Mouse (Mus musculus) telencephalon, adult 2 months (tissue): ENCODE results near the gene Nelfe.

Experiments used
- DNase-seq: peaks from one replicate; pipeline ENCODE4 v3.0.0-alpha.2; 2011; ENCODE audit warnings: low read depth, low spot score

Gene Nelfe

GRCm38 (mm10) chr17:34847192-34847591, 3.0 kb upstream of the Nelfe start:
- DNase-seq, result no peak

- no peak for DNase-seq
Measured at GRCm38 (mm10) chr17:34847615-34848014, 2.6 kb upstream of the Nelfe start.

DNA sequence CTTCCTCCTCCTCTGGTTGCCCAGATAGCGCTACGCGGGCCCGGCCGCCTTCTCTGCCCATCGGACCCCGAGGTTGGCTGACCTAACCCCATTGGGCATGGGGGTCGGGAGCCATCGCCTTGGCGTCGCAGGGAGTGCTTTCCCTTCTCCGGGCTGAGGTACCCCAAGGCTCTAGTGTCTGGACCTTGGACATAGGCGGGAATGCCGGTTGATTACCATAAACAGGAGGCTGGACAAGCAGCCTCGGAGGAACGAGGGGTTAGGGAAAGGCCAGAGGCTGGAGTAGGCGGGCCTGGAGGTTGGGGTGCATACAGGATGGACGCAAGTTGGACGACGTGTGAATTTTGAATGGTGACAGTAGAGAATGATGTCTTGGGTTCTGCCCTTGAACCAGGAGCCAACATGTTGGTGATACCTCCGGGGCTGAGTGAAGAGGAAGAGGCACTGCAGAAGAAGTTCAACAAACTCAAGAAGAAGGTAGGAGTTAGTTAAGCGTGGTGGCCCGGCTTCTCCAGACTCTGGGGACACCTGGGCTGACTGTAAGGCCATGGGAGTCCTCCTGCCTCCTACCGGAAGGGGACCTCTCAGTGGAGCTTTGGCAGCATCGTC, 430 bp downstream of the Nelfe start:
- DNase-seq, result no peak

DNA sequence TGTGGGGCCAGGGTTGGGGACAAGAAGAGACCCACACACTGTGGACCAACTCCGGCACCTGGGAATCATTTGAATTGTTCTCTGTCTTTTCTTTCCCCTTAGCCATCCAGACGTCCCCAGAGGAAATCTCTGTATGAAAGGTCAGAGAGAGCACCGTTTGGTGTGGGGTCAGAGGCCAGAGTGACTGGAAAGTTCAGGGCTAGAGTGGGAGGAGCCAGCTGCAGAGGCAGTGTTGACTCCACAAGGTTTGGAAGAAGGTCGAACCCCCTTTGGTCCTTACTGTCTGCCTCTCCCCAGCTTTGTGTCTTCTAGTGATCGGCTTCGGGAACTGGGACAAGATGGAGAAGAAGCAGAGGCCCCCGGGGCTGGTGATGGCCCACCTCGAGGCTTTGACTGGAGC, 3.3 kb downstream of the Nelfe start:
- no peak for DNase-seq

DNA sequence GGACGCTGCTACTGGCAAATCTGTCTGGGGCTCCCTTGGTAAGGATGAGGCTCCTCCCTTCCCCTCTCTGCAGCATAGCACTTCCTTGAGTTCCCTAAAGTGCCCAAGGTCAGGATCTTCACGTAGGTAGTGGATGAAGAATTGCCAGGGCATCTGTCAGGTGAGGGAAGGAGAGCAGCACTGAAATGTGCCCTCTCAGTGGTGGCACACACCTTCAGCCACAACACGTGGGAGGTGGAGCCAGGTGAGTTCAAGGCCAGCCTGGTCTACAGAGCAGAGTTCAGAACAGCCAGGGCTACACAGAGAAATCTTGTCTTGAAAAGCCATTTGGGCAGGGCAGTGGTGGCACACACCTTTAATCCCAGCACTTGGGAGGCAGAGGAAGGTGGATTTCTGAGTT, 4.6 kb downstream of the Nelfe start:
- DNase-seq, result no peak

DNA sequence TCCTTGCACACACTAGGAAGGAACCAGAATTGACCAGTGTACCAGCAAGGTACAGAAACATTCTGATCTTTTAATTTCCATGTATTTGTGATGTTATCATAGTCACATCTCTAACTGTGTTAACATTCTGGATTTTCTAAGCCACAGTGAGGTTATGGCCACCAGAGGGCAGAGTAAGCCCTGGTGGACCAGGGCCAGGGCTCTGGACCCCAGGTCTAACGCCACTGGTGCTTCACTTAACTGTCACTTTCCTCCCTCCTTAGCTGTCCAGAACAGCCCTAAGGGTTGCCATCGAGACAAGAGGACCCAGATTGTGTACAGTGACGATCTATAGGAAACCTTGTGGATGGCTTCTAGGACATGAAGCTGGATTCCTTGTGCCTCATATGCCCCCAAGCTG, 5.6 kb downstream of the Nelfe start:
- DNase-seq, result no peak

DNA sequence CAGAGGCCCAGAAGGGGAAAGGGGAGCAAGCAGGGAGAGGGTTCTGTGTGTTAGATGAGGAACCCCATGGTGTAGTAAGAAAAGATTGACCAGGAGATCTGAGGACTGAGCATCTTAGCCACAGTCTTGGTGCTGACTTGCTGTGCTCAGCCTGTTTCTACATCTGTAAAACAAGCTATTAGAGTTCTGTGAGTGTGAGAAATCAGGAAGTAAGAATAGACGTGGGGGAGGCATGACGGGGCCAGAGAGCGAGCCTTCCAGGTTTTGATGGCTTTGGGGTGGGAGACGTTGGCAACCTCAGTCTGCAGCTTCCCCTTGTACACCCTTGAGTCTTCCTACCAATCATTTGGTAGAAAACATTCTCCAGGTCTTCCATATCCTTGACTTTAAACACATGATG, 8.5 kb downstream of the Nelfe start:
- DNase-seq, result no peak

- DNase-seq, result no peak
Measured at GRCm38 (mm10) chr17:34860514-34860913, 10.3 kb downstream of the Nelfe start.

DNA sequence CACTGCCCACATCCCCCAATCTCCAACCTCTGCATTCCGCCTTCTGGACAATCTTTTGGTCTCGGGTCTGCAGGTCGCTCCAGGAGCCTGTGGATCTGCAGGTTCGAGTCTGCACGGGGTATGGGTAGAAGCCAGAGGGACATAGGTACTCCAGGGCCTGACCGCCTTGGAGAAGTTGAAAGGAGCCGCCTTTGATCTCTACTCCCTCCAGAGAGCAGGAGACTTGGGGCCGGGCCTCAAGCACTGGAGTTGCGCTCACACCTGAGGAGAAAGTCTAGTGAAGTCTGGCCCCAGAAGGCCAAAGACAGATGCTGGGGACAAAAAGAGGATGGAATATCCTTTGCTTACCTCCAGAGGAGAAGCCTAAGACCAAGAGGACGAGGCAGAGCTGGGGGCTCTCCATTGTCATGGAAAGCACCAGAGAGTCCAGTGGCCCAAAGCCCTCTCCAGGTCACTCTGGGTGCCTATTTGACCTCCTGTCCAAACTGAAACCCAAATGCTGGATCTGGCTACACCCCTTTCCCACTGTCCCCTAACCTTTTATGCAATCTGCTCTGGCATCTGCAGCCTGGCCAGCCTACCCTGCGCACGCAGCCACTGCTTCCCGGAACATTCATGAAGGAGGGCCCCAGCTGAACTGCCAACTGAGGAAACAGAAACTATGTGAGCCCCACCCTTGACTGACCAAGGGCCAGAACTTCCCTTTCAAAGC, 11.7 kb downstream of the Nelfe start:
- DNase-seq, result no peak

GRCm38 (mm10) chr17:34862416-34863081, 12.4 kb downstream of the Nelfe start, which contains the start of gene Cfb:
Gene Cfb, minus strand, starts transcription at chr17:34862518.
- DNase-seq, result no peak

DNA sequence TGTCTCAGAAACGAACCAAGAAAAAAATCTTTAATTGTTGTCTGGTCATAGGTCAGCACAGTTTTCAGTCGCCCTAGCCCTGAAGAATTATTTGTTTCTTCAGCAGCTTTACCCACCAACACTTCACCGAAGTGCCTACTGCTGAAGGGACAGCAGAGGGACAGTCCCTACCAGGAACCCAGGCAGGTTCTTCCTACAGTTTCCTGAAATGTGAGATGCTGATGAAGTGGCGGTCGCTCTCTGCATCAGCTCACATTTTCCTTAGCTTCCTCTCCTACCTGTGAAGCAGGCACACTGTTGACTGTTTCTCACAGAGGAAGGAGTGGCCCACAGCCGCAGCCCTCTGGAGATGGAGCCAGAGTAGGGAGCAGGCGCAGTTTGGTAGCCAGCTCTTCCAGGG, 15.8 kb downstream of the Nelfe start:
- DNase-seq, result no peak

- DNase-seq, result no peak
Measured at GRCm38 (mm10) chr17:34874321-34874720, 24.1 kb downstream of the Nelfe start.

DNA sequence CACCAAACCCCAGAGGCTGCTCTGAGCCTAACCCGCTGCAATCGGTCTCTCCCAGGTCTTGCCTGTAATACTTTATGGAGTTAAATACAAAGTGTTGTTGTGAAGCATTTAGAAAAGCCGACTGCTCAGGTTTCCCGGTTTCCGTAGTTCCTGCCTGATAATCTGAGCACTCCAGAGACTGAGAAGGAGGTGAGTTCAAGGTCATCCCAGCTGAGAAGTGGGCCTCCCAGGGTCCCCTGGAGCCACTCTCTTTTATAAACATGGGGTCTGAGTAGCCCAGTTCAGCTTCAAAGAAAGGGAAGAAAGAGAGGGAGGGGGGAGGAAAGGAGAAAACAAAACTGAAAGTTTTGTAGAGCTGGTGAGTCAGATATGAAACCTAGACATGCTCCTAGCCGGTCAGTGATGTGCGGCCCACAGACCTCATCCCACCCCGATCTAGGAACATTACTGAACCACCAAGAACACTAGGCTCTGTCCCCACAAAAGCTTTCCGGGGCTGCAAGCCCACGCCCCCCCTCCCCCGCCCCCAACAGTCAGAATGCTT, 29.2 kb downstream of the Nelfe start, which contains the start of gene Zbtb12:
Zbtb12 (plus strand) TSS at position 148 of the 544 bp plus-strand sequence.
- DNase-seq, result no peak

DNA sequence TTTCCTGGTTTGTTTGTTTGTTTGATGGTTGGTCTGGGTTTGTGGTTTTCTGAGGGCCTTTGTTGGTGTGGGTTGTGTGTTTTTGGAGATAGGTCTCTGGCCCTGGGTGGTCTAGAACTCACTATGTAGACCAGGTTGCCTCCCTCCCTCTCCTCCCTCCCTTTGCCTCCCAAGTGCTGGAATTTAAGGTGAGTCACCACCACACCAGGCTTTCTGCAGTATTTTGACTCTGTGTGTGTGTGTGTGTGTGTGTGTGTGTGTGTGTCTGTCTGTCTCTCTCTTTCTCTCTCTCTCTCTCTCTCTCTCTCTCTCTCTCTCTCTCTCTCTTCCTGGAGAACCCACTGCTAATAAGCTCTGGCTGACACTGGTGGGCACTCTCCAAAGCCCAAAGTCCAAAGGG, 31.0 kb downstream of the Nelfe start:
- no peak for DNase-seq

DNA sequence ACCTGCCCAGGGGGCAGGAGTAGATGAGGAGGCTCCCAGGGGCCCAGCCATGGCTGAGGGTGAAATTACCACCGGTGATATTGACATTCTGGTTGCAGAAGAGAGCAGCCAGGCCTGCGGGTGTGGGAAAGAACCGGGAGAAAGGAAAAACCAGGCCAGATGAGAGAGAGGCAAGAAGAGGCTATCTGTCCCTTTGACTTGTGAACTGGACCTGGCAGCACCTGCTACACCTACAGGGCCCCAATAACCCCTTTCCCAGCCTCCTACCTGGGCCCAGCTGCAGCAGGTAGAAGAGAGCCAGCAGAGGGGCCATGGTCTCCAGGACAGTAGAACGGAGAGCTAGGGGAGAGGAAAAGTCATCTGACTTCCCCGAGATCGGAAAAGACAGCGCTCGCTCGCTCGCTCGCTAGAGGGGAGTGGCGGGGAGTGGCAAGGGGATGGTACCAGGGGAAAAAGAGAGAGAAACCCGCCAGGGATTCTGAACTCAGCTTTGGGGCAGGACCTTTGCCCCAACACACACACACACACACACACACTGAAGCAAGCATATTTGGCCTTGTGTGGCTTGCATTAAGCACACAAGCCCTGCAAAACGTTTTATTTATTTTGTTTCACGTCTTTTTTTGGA, 31.6 kb downstream of the Nelfe start, which contains the start of gene Gm20547:
Gm20547 (minus strand) TSS at position 360 of the 628 bp plus-strand sequence.
- DNase-seq, result no peak

GRCm38 (mm10) chr17:34883332-34883731, 33.1 kb downstream of the Nelfe start:
- no peak for DNase-seq

DNA sequence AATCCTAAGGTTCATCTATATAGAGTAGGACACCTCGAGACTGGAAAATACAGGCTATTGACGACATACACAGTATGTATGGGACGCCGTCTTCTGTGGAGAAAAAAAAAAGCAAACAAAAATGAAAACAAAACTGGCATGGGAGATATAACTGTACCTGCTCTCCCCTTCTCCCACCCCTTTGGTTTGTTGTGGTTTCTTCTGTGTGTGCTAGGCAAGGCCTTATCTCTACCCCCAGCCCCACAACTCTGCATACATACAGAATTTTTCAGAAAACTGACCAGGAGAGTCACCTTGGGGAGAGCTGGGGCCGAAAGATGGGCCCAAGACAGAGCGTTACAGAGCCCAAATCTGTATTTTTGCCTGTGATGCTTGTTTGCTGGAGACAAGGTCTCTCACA, 34.5 kb downstream of the Nelfe start:
- no peak for DNase-seq

- no peak for DNase-seq
Measured at GRCm38 (mm10) chr17:34885615-34886014, 35.4 kb downstream of the Nelfe start.

DNA sequence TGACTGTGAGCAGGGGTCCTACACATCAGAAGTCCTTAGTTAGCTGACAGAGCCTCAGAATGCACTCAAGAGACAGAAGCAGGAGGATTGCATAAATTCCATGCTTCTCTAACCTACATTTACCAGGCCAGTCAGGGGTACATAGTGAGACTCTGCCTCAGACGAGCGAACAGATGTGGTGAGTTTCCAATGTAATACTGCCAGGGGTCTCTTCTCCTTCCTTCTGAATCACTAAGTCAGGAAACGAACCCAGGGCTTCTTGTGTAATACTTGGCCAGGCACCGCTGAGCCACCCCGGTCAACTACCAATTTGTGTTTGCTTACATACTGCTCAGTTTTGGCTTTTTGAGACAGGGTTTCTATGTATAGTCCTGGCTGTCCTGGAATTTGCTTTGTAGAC, 37.8 kb downstream of the Nelfe start:
- DNase-seq, result no peak

DNA sequence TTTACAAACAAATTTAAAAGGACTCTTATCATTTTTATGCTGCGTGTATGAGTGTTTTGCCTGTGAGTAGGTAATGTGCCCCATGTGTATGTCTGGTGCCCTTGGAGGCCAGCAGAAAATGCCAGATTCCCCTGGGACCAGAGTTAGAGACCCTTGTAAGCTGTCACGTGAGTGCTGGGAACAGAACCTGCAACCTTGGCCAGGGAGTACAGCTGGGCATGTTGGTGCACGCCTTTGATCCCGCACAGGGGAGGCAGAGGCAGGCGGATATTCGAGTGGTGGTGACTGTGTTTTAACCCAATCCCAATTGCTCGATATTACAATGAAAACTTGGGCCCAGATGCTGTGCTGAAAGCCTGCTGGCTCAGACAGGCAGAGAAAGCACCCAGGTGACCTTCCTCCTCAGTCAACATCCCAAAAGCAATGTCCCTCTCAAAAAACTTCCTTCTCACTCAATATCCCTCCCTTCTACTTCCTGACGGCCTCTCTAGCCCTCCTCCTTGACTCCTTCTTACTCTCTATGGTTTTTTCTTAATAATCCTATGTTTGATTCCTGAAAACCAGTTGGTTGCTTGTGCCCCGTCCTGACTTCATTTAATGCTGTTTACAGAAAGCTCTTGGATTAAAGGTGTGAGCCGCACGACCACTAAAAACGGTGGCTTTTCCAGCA, 40.0 kb downstream of the Nelfe start:
- no peak for DNase-seq

DNA sequence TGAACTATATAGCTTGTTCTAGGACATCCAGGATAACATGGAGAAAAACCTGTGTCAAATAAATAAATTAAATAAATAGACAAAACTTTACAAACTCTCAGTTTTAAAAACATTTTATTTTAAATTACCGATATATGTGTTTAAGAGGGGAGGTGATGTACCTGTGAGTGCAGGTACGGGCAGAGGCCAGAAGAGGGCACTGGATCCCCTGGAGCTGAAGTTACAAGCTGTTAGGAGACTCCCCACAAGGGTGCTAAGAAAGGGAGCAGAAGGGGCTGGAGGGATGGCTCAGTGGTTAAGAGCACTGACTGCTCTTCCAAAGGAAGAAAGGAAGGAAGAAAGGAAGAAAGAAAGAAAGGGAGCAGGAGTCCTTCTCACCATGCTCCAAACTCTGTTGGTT, 41.2 kb downstream of the Nelfe start:
- no peak for DNase-seq
